Mouse (Mus musculus): Measurements from ENCODE around the gene Osbpl7. TPM values are rescaled to one million over a fixed set of nuclear protein-coding genes. Genes with fewer than 3 reads are reported as not detected.
A peak's percentile ranks its signal among the peaks of the same experiment; 100 is the strongest.

Gene Osbpl7
- polyA plus RNA-seq, 1 experiment from 2014 or later = 3.8 TPM

GRCm38 (mm10) chr11:97069770-97070169 is 19.3 kb downstream of the Osbpl7 start:
- Histone ChIP-seq H3K27ac (no peak overlapping the region), H3K4me3 (no peak overlapping the region), H3K9me3 (replicated peaks) (no peaks in the 10 kb centered on the region), H3K4me1 (no peaks in the 10 kb centered on the region), H3K4me2 (no peak overlapping the region), H3K36me3 (peaks cover 23% of the 10 kb centered on the region), H3K9ac (no peak overlapping the region), H3K27me3 (replicated peaks) (no peaks in the 10 kb centered on the region)
- no peak for ATAC-seq
- WGBS (ENCODE audit: insufficient replicate concordance) = 59% methylated on average over 2 of the region's 2 CpGs

GRCm38 (mm10) chr11:97071129-97071528 is 20.7 kb downstream of the Osbpl7 start:
- Histone ChIP-seq H3K9me3 (replicated peaks) (no peaks in the 10 kb centered on the region), H3K9ac (no peak overlapping the region), H3K36me3 (peaks cover 22% of the 10 kb centered on the region), H3K4me2 (no peak overlapping the region), H3K4me3 (no peak overlapping the region), H3K4me1 (no peaks in the 10 kb centered on the region), H3K27ac (no peak overlapping the region), H3K27me3 (replicated peaks) (no peaks in the 10 kb centered on the region)
- no peak for ATAC-seq
- WGBS (ENCODE audit: insufficient replicate concordance) = 52% methylated on average over 1 of the region's 1 CpGs

GRCm38 (mm10) chr11:97072533-97072932 is 22.1 kb downstream of the Osbpl7 start:
- Histone ChIP-seq H3K9me3 (replicated peaks) (no peaks in the 10 kb centered on the region), H3K4me2 (no peak overlapping the region), H3K4me3 (no peak overlapping the region), H3K36me3 (peaks cover 8% of the 10 kb centered on the region), H3K9ac (no peak overlapping the region), H3K27me3 (replicated peaks) (no peaks in the 10 kb centered on the region), H3K27ac (no peak overlapping the region), H3K4me1 (no peaks in the 10 kb centered on the region)
- no peak for ATAC-seq
- 22% methylated on average over 3 of the region's 3 CpGs for WGBS (ENCODE audit: insufficient replicate concordance)

- 47% methylated on average over 8 of the region's 8 CpGs for WGBS (ENCODE audit: insufficient replicate concordance)
- ATAC-seq = no peak
- no peaks in the 10 kb centered on the region for H3K27me3 ChIP-seq (replicated peaks)
- H3K4me2 ChIP-seq = no peak overlapping the region
- H3K27ac ChIP-seq = no peak overlapping the region
- no peaks in the 10 kb centered on the region for H3K36me3 ChIP-seq
- H3K4me3 ChIP-seq = no peak overlapping the region
- no peaks in the 10 kb centered on the region for H3K9me3 ChIP-seq (replicated peaks)
- H3K4me1 ChIP-seq = no peaks in the 10 kb centered on the region
- no peak overlapping the region for H3K9ac ChIP-seq
These were observed 23.8 kb downstream of the Osbpl7 start for GRCm38 (mm10) chr11:97074235-97074634.

GRCm38 (mm10) chr11:97078751-97079150 is 28.3 kb downstream of the Osbpl7 start:
- no peaks in the 10 kb centered on the region for H3K9me3 ChIP-seq (replicated peaks)
- H3K9ac ChIP-seq = no peak overlapping the region
- WGBS (ENCODE audit: insufficient replicate concordance) = 30% methylated on average over 4 of the region's 4 CpGs
- ATAC-seq = no peak
- no peaks in the 10 kb centered on the region for H3K36me3 ChIP-seq
- H3K27ac ChIP-seq = no peak overlapping the region
- no peak overlapping the region for H3K4me2 ChIP-seq
- no peaks in the 10 kb centered on the region for H3K4me1 ChIP-seq
- H3K4me3 ChIP-seq = no peak overlapping the region
- H3K27me3 ChIP-seq (replicated peaks) = peaks cover 26% of the 10 kb centered on the region

- no peaks in the 10 kb centered on the region for H3K36me3 ChIP-seq
- H3K9me3 ChIP-seq (replicated peaks) = no peaks in the 10 kb centered on the region
- no peak for ATAC-seq
- no peaks in the 10 kb centered on the region for H3K4me1 ChIP-seq
- H3K27me3 ChIP-seq (replicated peaks) = peaks cover 41% of the 10 kb centered on the region
- H3K4me3 ChIP-seq = no peak overlapping the region
- H3K9ac ChIP-seq = no peak overlapping the region
- H3K27ac ChIP-seq = no peak overlapping the region
- 30% methylated on average over 9 of the region's 9 CpGs for WGBS (ENCODE audit: insufficient replicate concordance)
- H3K4me2 ChIP-seq = no peak overlapping the region
These were observed 29.9 kb downstream of the Osbpl7 start for GRCm38 (mm10) chr11:97080291-97080690.

- Histone ChIP-seq H3K4me3 (no peak overlapping the region), H3K27me3 (replicated peaks) (peaks cover 49% of the 10 kb centered on the region), H3K9ac (no peak overlapping the region), H3K36me3 (no peaks in the 10 kb centered on the region), H3K4me1 (no peaks in the 10 kb centered on the region), H3K27ac (no peak overlapping the region), H3K4me2 (no peak overlapping the region), H3K9me3 (replicated peaks) (no peaks in the 10 kb centered on the region)
- ATAC-seq = no peak
- 32% methylated on average over 11 of the region's 11 CpGs for WGBS (ENCODE audit: insufficient replicate concordance)
These were observed 32.5 kb downstream of the Osbpl7 start for GRCm38 (mm10) chr11:97082977-97083376.

GRCm38 (mm10) chr11:97083401-97084140 is 33.1 kb downstream of the Osbpl7 start:
- Histone ChIP-seq H3K27me3 (replicated peaks) (peaks cover 49% of the 10 kb centered on the region), H3K4me3 (no peak overlapping the region), H3K9me3 (replicated peaks) (0 out of 2 replicates have a peak, but pooled peaks cover 2% of the 10 kb centered on the region), H3K4me2 (no peak overlapping the region), H3K36me3 (no peaks in the 10 kb centered on the region), H3K4me1 (no peaks in the 10 kb centered on the region), H3K27ac (no peak overlapping the region), H3K9ac (no peak overlapping the region)
- ATAC-seq = no peak; the same call in 1 of the 2 replicates
- WGBS (ENCODE audit: insufficient replicate concordance) = 26% methylated on average over 22 of the region's 22 CpGs

GRCm38 (mm10) chr11:97084821-97085505 is 34.5 kb downstream of the Osbpl7 start:
- ATAC-seq = no peak
- 75% methylated on average over 15 of the region's 15 CpGs for whole genome bisulfite sequencing (ENCODE audit: insufficient replicate concordance)
- H3K9me3 ChIP-seq (replicated peaks) = 0 out of 2 replicates have a peak, but pooled peaks cover 6% of the 10 kb centered on the region
- H3K36me3 ChIP-seq = no peaks in the 10 kb centered on the region
- H3K4me1 ChIP-seq = no peaks in the 10 kb centered on the region
- no peak overlapping the region for H3K9ac ChIP-seq
- no peak overlapping the region for H3K4me3 ChIP-seq
- peaks cover 45% of the 10 kb centered on the region for H3K27me3 ChIP-seq (replicated peaks)
- no peak overlapping the region for H3K27ac ChIP-seq
- no peak overlapping the region for H3K4me2 ChIP-seq

- ATAC-seq = no peak
- H3K36me3 ChIP-seq = no peaks in the 10 kb centered on the region
These were observed 35.9 kb downstream of the Osbpl7 start for GRCm38 (mm10) chr11:97086365-97086764.

GRCm38 (mm10) chr11:97094600-97094999 is 44.2 kb downstream of the Osbpl7 start:
- no peak overlapping the region for H3K4me2 ChIP-seq
- no peaks in the 10 kb centered on the region for H3K9me3 ChIP-seq (replicated peaks)
- no peak overlapping the region for H3K9ac ChIP-seq
- WGBS (ENCODE audit: insufficient replicate concordance) = 53% methylated on average over 2 of the region's 2 CpGs
- no peaks in the 10 kb centered on the region for H3K36me3 ChIP-seq
- H3K27ac ChIP-seq = no peak overlapping the region
- H3K27me3 ChIP-seq (replicated peaks) = peaks cover 70% of the 10 kb centered on the region
- H3K4me3 ChIP-seq = no peak overlapping the region
- no peak for ATAC-seq
- H3K4me1 ChIP-seq = peaks cover 3% of the 10 kb centered on the region; the same call in 1 of the 2 replicates

More at GRCm38 (mm10) chr11:97086365-97086764, 35.9 kb downstream of the Osbpl7 start:
- 41% methylated on average over 6 of the region's 6 CpGs for WGBS (ENCODE audit: insufficient replicate concordance)
- Histone ChIP-seq H3K27ac (no peak overlapping the region), H3K4me2 (no peak overlapping the region), H3K4me1 (no peaks in the 10 kb centered on the region), H3K27me3 (replicated peaks) (peaks cover 41% of the 10 kb centered on the region), H3K9ac (no peak overlapping the region), H3K4me3 (no peak overlapping the region), H3K9me3 (replicated peaks) (0 out of 2 replicates have a peak, but pooled peaks cover 6% of the 10 kb centered on the region)

- WGBS (ENCODE audit: insufficient replicate concordance) = 17% methylated on average over 18 of the region's 18 CpGs
- no peak overlapping the region for H3K9ac ChIP-seq
- peak; percentile 24; the same call in 1 of the 2 replicates for ATAC-seq
These were observed 48.4 kb downstream of the Osbpl7 start for GRCm38 (mm10) chr11:97098791-97099190.

More at GRCm38 (mm10) chr11:97098791-97099190, 48.4 kb downstream of the Osbpl7 start:
- Histone ChIP-seq H3K4me1 (peaks cover 3% of the 10 kb centered on the region; the same call in 1 of the 2 replicates), H3K9me3 (replicated peaks) (no peaks in the 10 kb centered on the region), H3K36me3 (no peaks in the 10 kb centered on the region), H3K27me3 (replicated peaks) (peaks cover 66% of the 10 kb centered on the region), H3K27ac (no peak overlapping the region), H3K4me2 (no peak overlapping the region), H3K4me3 (no peak overlapping the region)
